Mouse (Mus musculus) adrenal gland, adult 8-10 months (tissue): ENCODE results near the gene Jak2. TPM values are rescaled to one million over a fixed set of nuclear protein-coding genes. Genes with fewer than 3 reads are reported as not detected.

Experiments used
- total RNA-seq, 4 experiments: library from RNA; stranded (reverse); gene quantifications; 2 replicates each; pipeline ENCODE4 v1.2.4; 2022

The Jak2 gene
- total RNA-seq, 4 experiments from 2014 or later: 20.9 to 24.8 (median 22.8) TPM

Other genes with a start within 250 kb of the Jak2 start
- gene Ak3, start 203.9 kb upstream of the Jak2 start, total RNA-seq: 100 to 1,000 TPM; 109 to 240 (median 158) TPM
- 10 to 100 TPM; 23.7 to 36.2 (median 30.0) TPM for gene Rcl1, start 150.5 kb upstream of the Jak2 start, total RNA-seq
- 1 to 10 TPM in 1 of 4 experiments, under 1 TPM in 2, not detected in 1; 0.42 to 1.5 (median 0.71) TPM for gene Insl6, start 73.5 kb downstream of the Jak2 start, total RNA-seq
- not detected for gene Rln1, start 82.8 kb downstream of the Jak2 start, total RNA-seq
- gene Plgrkt, start 115.6 kb downstream of the Jak2 start, total RNA-seq: 10 to 100 TPM; 47.6 to 88.0 (median 75.4) TPM
- 1 to 10 TPM; 4.1 to 9.4 (median 7.3) TPM for gene Cd274, start 115.6 kb downstream of the Jak2 start, total RNA-seq
- gene Pdcd1lg2, start 159.1 kb downstream of the Jak2 start, total RNA-seq: not detected